ENCODE assay signal across 8 mouse cellular contexts in genomic region chr5:117976263-117976656, GRCm38 (mm10). TPM values are rescaled to one million over a fixed set of nuclear protein-coding genes. Genes with fewer than 3 reads are reported as not detected.
DNase-seq lines count a peak whose midpoint lies in the region; ATAC-seq lines count a peak whose summit lies in the region.

No protein-coding gene starts in this region.

- H3K9ac ChIP-seq in liver, embryonic 11.5 days (ENCODE audit: low read depth, low read length), result no peak overlapping the region
- H3K9ac ChIP-seq in embryonic facial prominence, embryonic 15.5 days, result peak overlapping the region; percentile 95; the same call in 1 of the 2 replicates
- H3K9ac ChIP-seq in intestine, embryonic 15.5 days, result no peak overlapping the region; the same call in 1 of the 2 replicates
- H3K9ac ChIP-seq in neural tube, embryonic 12.5 days, result peak overlapping the region; percentile 98; the same call in 1 of the 2 replicates

- DNase-seq in liver, embryonic 11.5 days (ENCODE audit: low spot score), result no peak
- no peak for DNase-seq in liver
- no peak for DNase-seq in layer of hippocampus, adult 11-12 months (ENCODE audit: low spot score)
- DNase-seq in B cell, adult 2 months, result no peak
- DNase-seq in layer of hippocampus, adult 9-10 months (ENCODE audit: low spot score), result no peak

- peak overlapping the region; percentile 88 for H3K4me3 ChIP-seq in liver, embryonic 11.5 days (ENCODE audit: low read depth, low read length)
- peak overlapping the region; percentile 99 for H3K4me3 ChIP-seq in embryonic facial prominence, embryonic 15.5 days (replicated peaks)
- H3K4me3 ChIP-seq in intestine, embryonic 15.5 days (replicated peaks), result peak overlapping the region; percentile 100
- peak overlapping the region; percentile 99 for H3K4me3 ChIP-seq in neural tube, embryonic 12.5 days

- no peak overlapping the region for H3K27ac ChIP-seq in liver, embryonic 11.5 days (ENCODE audit: low read depth, low read length)
- no peak overlapping the region; the same call in 1 of the 2 replicates for H3K27ac ChIP-seq in embryonic facial prominence, embryonic 15.5 days (replicated peaks)
- no peak overlapping the region for H3K27ac ChIP-seq in intestine, embryonic 15.5 days
- no peak overlapping the region for H3K27ac ChIP-seq in neural tube, embryonic 12.5 days

- H3K27me3 ChIP-seq in liver, embryonic 11.5 days (replicated peaks; ENCODE audit: control insufficient read depth, insufficient read depth, low read length), result no peaks in the 10 kb centered on the region
- no peaks in the 10 kb centered on the region for H3K27me3 ChIP-seq in embryonic facial prominence, embryonic 15.5 days
- no peaks in the 10 kb centered on the region for H3K27me3 ChIP-seq in intestine, embryonic 15.5 days (replicated peaks)
- no peaks in the 10 kb centered on the region for H3K27me3 ChIP-seq in neural tube, embryonic 12.5 days (replicated peaks)

- peaks cover 8% of the 10 kb centered on the region for H3K36me3 ChIP-seq in liver, embryonic 11.5 days (ENCODE audit: control insufficient read depth, insufficient read depth, low read length)
- peaks cover 15% of the 10 kb centered on the region for H3K36me3 ChIP-seq in embryonic facial prominence, embryonic 15.5 days
- H3K36me3 ChIP-seq in intestine, embryonic 15.5 days, result peaks cover 6% of the 10 kb centered on the region; the same call in 1 of the 2 replicates
- H3K36me3 ChIP-seq in neural tube, embryonic 12.5 days, result peaks cover 20% of the 10 kb centered on the region

- WGBS in liver, embryonic 11.5 days, result 22% methylated on average over 19 of the region's 19 CpGs
- 22% methylated on average over 19 of the region's 19 CpGs for WGBS in embryonic facial prominence, embryonic 15.5 days
- 21% methylated on average over 19 of the region's 19 CpGs for WGBS in intestine, embryonic 15.5 days
- WGBS in neural tube, embryonic 12.5 days, result 23% methylated on average over 19 of the region's 19 CpGs

- H3K4me1 ChIP-seq in liver, embryonic 11.5 days (replicated peaks; ENCODE audit: control insufficient read depth, insufficient read depth, low read length), result peaks cover 13% of the 10 kb centered on the region
- H3K4me1 ChIP-seq in embryonic facial prominence, embryonic 15.5 days, result peaks cover 16% of the 10 kb centered on the region
- peaks cover 30% of the 10 kb centered on the region for H3K4me1 ChIP-seq in intestine, embryonic 15.5 days (replicated peaks)
- peaks cover 24% of the 10 kb centered on the region for H3K4me1 ChIP-seq in neural tube, embryonic 12.5 days

- no peaks in the 10 kb centered on the region for H3K9me3 ChIP-seq in liver, embryonic 11.5 days (ENCODE audit: control insufficient read depth, low read length)
- H3K9me3 ChIP-seq in embryonic facial prominence, embryonic 15.5 days (replicated peaks), result no peaks in the 10 kb centered on the region
- H3K9me3 ChIP-seq in intestine, embryonic 15.5 days, result no peaks in the 10 kb centered on the region
- no peaks in the 10 kb centered on the region for H3K9me3 ChIP-seq in neural tube, embryonic 12.5 days

- H3K4me2 ChIP-seq in liver, embryonic 11.5 days, result peak overlapping the region; percentile 76
- H3K4me2 ChIP-seq in embryonic facial prominence, embryonic 15.5 days (replicated peaks), result peak overlapping the region; percentile 77
- H3K4me2 ChIP-seq in intestine, embryonic 15.5 days (replicated peaks), result peak overlapping the region; percentile 83
- peak overlapping the region; percentile 81 for H3K4me2 ChIP-seq in neural tube, embryonic 12.5 days (replicated peaks)

- no peak; the same call in 1 of the 2 replicates for ATAC-seq in liver, embryonic 11.5 days (replicated peaks; ENCODE audit: low FRiP score)
- ATAC-seq in embryonic facial prominence, embryonic 15.5 days (ENCODE audit: insufficient number of reproducible peaks, low FRiP score, low TSS enrichment, low read depth), result no peak
- peak; percentile 29 for ATAC-seq in intestine, embryonic 15.5 days
- ATAC-seq in neural tube, embryonic 12.5 days (ENCODE audit: low FRiP score, low read depth), result no peak

RNA-seq across cellular contexts. Expression of gene Fbxo21, which starts 0.3 kb away (rescaled TPM):
- polyA plus RNA-seq in liver, embryonic 11.5 days (2014; fragmentation: Nextera tagmentation; extraction: Ambion mirVana), result 44.8 and 49.2 TPM in 2 replicates
- 55.1 and 55.3 TPM in 2 replicates for polyA plus RNA-seq in embryonic facial prominence, embryonic 15.5 days (2015; fragmentation: Nextera tagmentation; extraction: Ambion mirVana)
- polyA plus RNA-seq in intestine, embryonic 15.5 days (2015; fragmentation: Nextera tagmentation; extraction: Ambion mirVana), result 56.1 and 56.7 TPM in 2 replicates
- 137 and 144 TPM in 2 replicates for polyA plus RNA-seq in neural tube, embryonic 12.5 days (2016; fragmentation: Nextera tagmentation; extraction: Ambion mirVana)

RNA-seq across cellular contexts. Expression of gene Tesc, which starts 51.3 kb away (rescaled TPM):
- polyA plus RNA-seq in liver, embryonic 11.5 days (2014; fragmentation: Nextera tagmentation; extraction: Ambion mirVana), result 1.7 and 2.2 TPM in 2 replicates
- 30.2 and 38.2 TPM in 2 replicates for polyA plus RNA-seq in embryonic facial prominence, embryonic 15.5 days (2015; fragmentation: Nextera tagmentation; extraction: Ambion mirVana)
- 3.3 and 4.7 TPM in 2 replicates for polyA plus RNA-seq in intestine, embryonic 15.5 days (2015; fragmentation: Nextera tagmentation; extraction: Ambion mirVana)
- polyA plus RNA-seq in neural tube, embryonic 12.5 days (2016; fragmentation: Nextera tagmentation; extraction: Ambion mirVana), result 1.4 and 1.8 TPM in 2 replicates

Comparison
In these comparisons a context has a peak if more than half of its experiments do, and no peak if none do; other contexts are left out.
1. H3K9ac ChIP-seq: peak in embryonic facial prominence, embryonic 15.5 days (single experiment) and neural tube, embryonic 12.5 days (single experiment); none in liver, embryonic 11.5 days (single experiment) and intestine, embryonic 15.5 days (single experiment).
2. Peak in every context shown above with its lines, with median percentiles within 50 percentile points of each other: H3K4me2 ChIP-seq and H3K4me3 ChIP-seq.